Mouse (Mus musculus) bone marrow macrophage, adult 2 months (primary cell): ENCODE measurements around the gene Vmn2r80.

Experiments
- CTCF ChIP-seq: IDR thresholded peaks from 2 replicates; pipeline ENCODE4 v1.5.1; 2012; ENCODE audit warnings: low read depth, mild to moderate bottlenecking, low read length, moderate library complexity
- POLR2A ChIP-seq: IDR thresholded peaks from 2 replicates; pipeline ENCODE4 v1.6.1; 2012; ENCODE audit warnings: mild to moderate bottlenecking, low read depth, low read length, borderline replicate concordance

- TF ChIP-seq POLR2A (no peak), CTCF (no peak)
Measured at GRCm38 (mm10) chr10:79220432-79220831, 71.9 kb downstream of the Vmn2r80 start.
